In the genomic region with DNA sequence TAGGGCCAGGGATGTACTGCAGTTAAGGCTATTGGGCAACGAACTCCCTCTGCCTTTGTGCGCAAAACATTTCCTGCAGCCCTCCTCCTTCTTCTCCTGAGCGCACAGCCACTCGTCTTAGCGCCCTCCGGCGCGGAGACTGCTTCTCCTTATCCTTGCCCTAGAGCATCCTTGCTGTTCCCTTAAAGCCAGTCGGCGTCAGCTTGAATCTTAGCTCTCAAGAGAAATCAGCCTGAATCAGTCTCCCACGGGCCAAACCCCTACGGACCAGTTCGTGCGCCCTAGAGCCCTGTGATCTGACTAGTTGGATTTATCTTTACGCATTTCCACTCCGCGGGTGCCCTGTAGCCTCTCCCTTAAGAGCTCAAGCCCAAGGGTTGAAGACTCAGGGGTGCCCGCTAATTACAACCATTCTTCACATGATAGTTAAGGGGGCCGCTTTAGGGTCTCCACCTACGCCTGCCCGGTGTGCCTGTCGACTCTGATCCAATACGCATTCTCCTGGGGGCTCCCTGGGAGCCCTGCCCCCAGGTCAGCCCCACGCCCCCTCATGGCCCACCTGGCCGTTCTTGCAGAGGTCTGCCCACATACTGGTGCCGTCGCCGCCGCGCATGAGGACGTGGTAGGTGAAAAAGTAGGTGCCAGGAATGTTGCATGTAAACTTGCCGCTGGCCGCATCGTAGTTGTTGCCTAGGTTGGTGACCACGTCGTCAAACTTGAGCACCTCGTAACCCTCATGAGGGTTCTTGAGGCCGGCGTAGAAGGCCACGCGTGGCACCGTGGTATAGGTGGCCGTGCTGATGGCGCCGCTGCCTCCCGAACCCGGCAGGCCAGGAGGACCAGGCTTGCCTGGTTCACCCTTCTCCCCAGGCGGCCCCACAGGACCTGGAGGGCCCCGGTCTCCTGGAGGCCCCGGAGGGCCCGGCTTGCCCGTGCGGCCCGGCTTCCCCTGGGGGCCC, we compare ENCODE assay signal across 8 mouse cellular contexts. TPM values are rescaled to one million over a fixed set of nuclear protein-coding genes. Genes with fewer than 3 reads are reported as not detected.
DNase-seq lines count a peak whose midpoint lies in the region; ATAC-seq lines count a peak whose summit lies in the region.

No protein-coding gene starts in this region.

- H3K9ac ChIP-seq in kidney, embryonic 14.5 days (ENCODE audit: low read depth, low read length) = peak overlapping the region; percentile 52; the same call in 1 of the 2 replicates
- H3K9ac ChIP-seq in neural tube, embryonic 11.5 days (ENCODE audit: low read length) = peak overlapping the region; percentile 52

- 2% methylated on average over 54 of the region's 54 CpGs for WGBS in kidney, embryonic 14.5 days
- WGBS in neural tube, embryonic 11.5 days = 2% methylated on average over 53 of the region's 54 CpGs

- DNase-seq in kidney, adult 11 months = no peak
- DNase-seq in embryo, embryonic 10 days (ENCODE audit: low spot score) = peak; percentile 33
- peak; percentile 33 for DNase-seq in induced T-regulatory cell, adult 2 months (ENCODE audit: low read depth)
- DNase-seq in neural tube, embryonic 11.5 days (ENCODE audit: low spot score) = peak; percentile 44
- DNase-seq in adipocyte (ENCODE audit: low spot score) = no peak
- no peak for DNase-seq in left cerebral cortex, adult 9 months (ENCODE audit: low spot score in 2 of 2)

- no peaks in the 10 kb centered on the region for H3K9me3 ChIP-seq in kidney, embryonic 14.5 days (ENCODE audit: control insufficient read depth, low read length)
- H3K9me3 ChIP-seq in neural tube, embryonic 11.5 days (ENCODE audit: control insufficient read depth, low read length) = no peaks in the 10 kb centered on the region

- peaks cover 83% of the 10 kb centered on the region for H3K27me3 ChIP-seq in kidney, embryonic 14.5 days (ENCODE audit: control insufficient read depth, insufficient read depth, low read length)
- H3K27me3 ChIP-seq in neural tube, embryonic 11.5 days (ENCODE audit: control insufficient read depth, insufficient read depth, low read length) = peaks cover 72% of the 10 kb centered on the region

- no peak overlapping the region for H3K27ac ChIP-seq in kidney, embryonic 14.5 days (ENCODE audit: low read depth, low read length)
- H3K27ac ChIP-seq in neural tube, embryonic 11.5 days (ENCODE audit: low read depth, low read length) = no peak overlapping the region

- H3K4me1 ChIP-seq in kidney, embryonic 14.5 days (ENCODE audit: control insufficient read depth, insufficient read depth, low read length) = peaks cover 33% of the 10 kb centered on the region
- peaks cover 11% of the 10 kb centered on the region; the same call in 1 of the 2 replicates for H3K4me1 ChIP-seq in neural tube, embryonic 11.5 days (ENCODE audit: control insufficient read depth, insufficient read depth, low read length)

- H3K36me3 ChIP-seq in kidney, embryonic 14.5 days (ENCODE audit: control insufficient read depth, insufficient read depth, low read length) = no peaks in the 10 kb centered on the region
- H3K36me3 ChIP-seq in neural tube, embryonic 11.5 days (ENCODE audit: control insufficient read depth, insufficient read depth, low read length) = no peaks in the 10 kb centered on the region

- H3K4me2 ChIP-seq in kidney, embryonic 14.5 days (replicated peaks; ENCODE audit: low read depth, low read length) = peak overlapping the region; percentile 69
- H3K4me2 ChIP-seq in neural tube, embryonic 11.5 days (ENCODE audit: low read depth) = peak overlapping the region; percentile 65

- no peak; the same call in 1 of the 2 replicates for ATAC-seq in kidney, embryonic 14.5 days (ENCODE audit: low FRiP score, low TSS enrichment)
- 0 out of 2 replicates have a peak, but pooled peaks have one; percentile 3 for ATAC-seq in neural tube, embryonic 11.5 days (ENCODE audit: insufficient read depth, low FRiP score, low TSS enrichment)
- ATAC-seq in frontal cortex, adult (ENCODE audit: low TSS enrichment) = no peak

- H3K4me3 ChIP-seq in kidney, embryonic 14.5 days (ENCODE audit: low read length) = peak overlapping the region; percentile 37
- H3K4me3 ChIP-seq in neural tube, embryonic 11.5 days (ENCODE audit: low read depth, low read length) = peak overlapping the region; percentile 33

RNA-seq across cellular contexts. Expression of a gene that starts 0.9 kb away (rescaled TPM):
- polyA plus RNA-seq in kidney, embryonic 14.5 days (2014; fragmentation: Nextera tagmentation; extraction: Ambion mirVana) = 6.7 and 8.3 TPM in 2 replicates
- polyA plus RNA-seq in neural tube, embryonic 11.5 days (2014; fragmentation: Nextera tagmentation; extraction: Ambion mirVana) = 2.9 and 4.0 TPM in 2 replicates

RNA-seq across cellular contexts. Expression of a gene that starts 20.7 kb away (rescaled TPM):
- polyA plus RNA-seq in kidney, embryonic 14.5 days (2014; fragmentation: Nextera tagmentation; extraction: Ambion mirVana) = 8.3 and 13.0 TPM in 2 replicates
- polyA plus RNA-seq in neural tube, embryonic 11.5 days (2014; fragmentation: Nextera tagmentation; extraction: Ambion mirVana) = 5.1 and 6.6 TPM in 2 replicates

RNA-seq across cellular contexts. Expression of a gene that starts 44.9 kb away (rescaled TPM):
- 0.29 and 0.31 TPM in 2 replicates for polyA plus RNA-seq in kidney, embryonic 14.5 days (2014; fragmentation: Nextera tagmentation; extraction: Ambion mirVana)
- polyA plus RNA-seq in neural tube, embryonic 11.5 days (2014; fragmentation: Nextera tagmentation; extraction: Ambion mirVana) = 0.12 and 0.20 TPM in 2 replicates

Comparison
In these comparisons a context has a peak if more than half of its experiments do, and no peak if none do; other contexts are left out.
1. DNase-seq: peak in embryo, embryonic 10 days (single experiment), induced T-regulatory cell, adult 2 months (single experiment) and neural tube, embryonic 11.5 days (single experiment); none in kidney, adult 11 months (single experiment), adipocyte (single experiment) and left cerebral cortex, adult 9 months (0 of 2).